Mouse (Mus musculus): Measurements from ENCODE around the gene Pfkfb4. TPM values are rescaled to one million over a fixed set of nuclear protein-coding genes. Genes with fewer than 3 reads are reported as not detected.

Pfkfb4 gene
- polyA plus RNA-seq, 1 experiment = 4.4 TPM

- Histone ChIP-seq H3K79me2 (ENCODE audit: control insufficient read depth, insufficient read depth) (no peaks in the 10 kb centered on the region), H3K4me2 (ENCODE audit: low read depth) (no peak overlapping the region), H3K27me3 (ENCODE audit: control insufficient read depth, insufficient read depth, insufficient read length) (no peaks in the 10 kb centered on the region), H3ac (ENCODE audit: control insufficient read depth, insufficient read length) (no peak overlapping the region), H3K36me3 (ENCODE audit: control insufficient read depth, insufficient read depth) (no peaks in the 10 kb centered on the region), H3K4me3 (no peak overlapping the region)
- no peak for TF ChIP-seq TCF3 (IDR thresholded peaks at IDR 0.05; ENCODE audit: insufficient read length, low read depth)
These were observed 59.5 kb downstream of the Pfkfb4 start for GRCm38 (mm10) chr9:109051011-109051501.

DNA sequence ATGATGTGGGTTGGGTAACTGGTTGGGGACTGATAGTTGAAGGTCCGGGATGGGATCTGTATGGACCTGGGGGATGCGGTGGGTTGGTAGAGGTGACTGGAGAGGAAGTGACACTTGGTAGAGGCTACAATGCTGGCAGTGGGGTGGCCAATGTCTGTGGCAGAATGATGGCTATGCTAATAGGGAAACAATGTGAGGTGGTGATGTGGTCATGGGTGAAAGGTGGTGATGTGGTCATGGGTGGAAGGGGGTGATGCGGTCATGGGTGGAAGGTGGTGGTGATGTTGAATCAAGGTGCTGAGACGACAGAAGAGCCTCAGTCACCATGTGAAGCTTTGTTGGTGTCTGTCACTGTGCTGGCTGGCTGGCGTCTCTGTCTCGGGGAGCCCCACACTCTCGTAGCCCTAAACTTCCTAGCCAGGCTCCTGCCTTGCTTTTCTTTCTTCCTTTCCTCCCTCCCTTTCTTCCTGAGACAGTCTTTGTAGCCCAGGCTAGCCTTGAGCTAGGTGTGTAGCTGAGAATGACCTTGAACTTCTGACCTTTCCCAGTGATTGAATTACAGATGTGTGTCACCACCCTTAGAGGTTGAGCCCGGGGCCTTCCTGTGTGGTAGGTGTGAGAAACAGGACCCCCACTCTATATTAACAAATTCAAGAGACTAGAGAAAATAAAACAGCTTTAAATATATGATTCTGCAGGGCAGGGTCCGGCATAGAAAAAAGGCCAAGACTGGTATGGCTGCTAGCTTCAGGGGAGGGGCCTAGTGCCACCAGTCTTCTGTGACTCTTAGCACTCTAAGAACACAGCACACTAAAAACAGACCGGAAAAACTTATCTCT lies 60.3 kb downstream of the Pfkfb4 start:
- Histone ChIP-seq H3ac (ENCODE audit: control insufficient read depth, insufficient read length) (no peak overlapping the region), H3K27me3 (ENCODE audit: control insufficient read depth, insufficient read depth, insufficient read length) (no peaks in the 10 kb centered on the region), H3K79me2 (ENCODE audit: control insufficient read depth, insufficient read depth) (no peaks in the 10 kb centered on the region), H3K36me3 (ENCODE audit: control insufficient read depth, insufficient read depth) (no peaks in the 10 kb centered on the region), H3K4me2 (ENCODE audit: low read depth) (no peak overlapping the region), H3K4me3 (no peak overlapping the region)
- TF ChIP-seq MAX (IDR thresholded peaks at IDR 0.05; ENCODE audit: low read depth) (no peak), POLR2A (IDR thresholded peaks at IDR 0.05; ENCODE audit: insufficient read length, low read depth) (no peak), SRF (IDR thresholded peaks at IDR 0.05; ENCODE audit: control insufficient read depth, insufficient read length, low read depth) (no peak), REST (IDR thresholded peaks at IDR 0.05; ENCODE audit: insufficient read depth, insufficient read length) (no peak), MYOD1 (IDR thresholded peaks at IDR 0.05; ENCODE audit: control insufficient read depth in 1 of 3, insufficient read length in 2 of 3, low read depth in 2 of 3) (no peak), MYOG (IDR thresholded peaks at IDR 0.05; ENCODE audit: control insufficient read depth in 1 of 3, insufficient read depth in 1 of 3, insufficient read length in 2 of 3, low read depth in 2 of 3) (no peak), TCF12 (IDR thresholded peaks at IDR 0.05; ENCODE audit: insufficient read depth, poor library complexity, severe bottlenecking) (no peak), POLR2AphosphoS2 (IDR thresholded peaks at IDR 0.05; ENCODE audit: insufficient read length, low read depth) (no peak), E2F4 (IDR thresholded peaks at IDR 0.05; ENCODE audit: insufficient read depth) (no peak)

- Histone ChIP-seq H3K27me3 (ENCODE audit: control insufficient read depth, insufficient read depth, insufficient read length) (no peaks in the 10 kb centered on the region), H3K36me3 (ENCODE audit: control insufficient read depth, insufficient read depth) (no peaks in the 10 kb centered on the region), H3K4me3 (no peak overlapping the region), H3ac (ENCODE audit: control insufficient read depth, insufficient read length) (no peak overlapping the region), H3K79me2 (ENCODE audit: control insufficient read depth, insufficient read depth) (no peaks in the 10 kb centered on the region), H3K4me2 (ENCODE audit: low read depth) (no peak overlapping the region)
- TF ChIP-seq REST (IDR thresholded peaks at IDR 0.05; ENCODE audit: insufficient read depth, insufficient read length) = no peak
- TF ChIP-seq POLR2A (IDR thresholded peaks at IDR 0.05; ENCODE audit: insufficient read length, low read depth) = no peak
- TF ChIP-seq CEBPB (IDR thresholded peaks at IDR 0.05; ENCODE audit: insufficient read depth, poor library complexity, severe bottlenecking) = no peak
- no peak for TF ChIP-seq MYOD1 (IDR thresholded peaks at IDR 0.05; ENCODE audit: control insufficient read depth in 1 of 3, insufficient read length in 2 of 3, low read depth in 2 of 3)
- no peak for TF ChIP-seq POLR2AphosphoS2 (IDR thresholded peaks at IDR 0.05; ENCODE audit: insufficient read length, low read depth)
- TF ChIP-seq USF1 (IDR thresholded peaks at IDR 0.05; ENCODE audit: low read depth) = no peak
- no peak for TF ChIP-seq SRF (IDR thresholded peaks at IDR 0.05; ENCODE audit: control insufficient read depth, insufficient read length, low read depth)
- no peak for TF ChIP-seq TCF3 (IDR thresholded peaks at IDR 0.05; ENCODE audit: insufficient read length, low read depth)
- TF ChIP-seq MYOG (IDR thresholded peaks at IDR 0.05; ENCODE audit: control insufficient read depth in 1 of 3, insufficient read depth in 1 of 3, insufficient read length in 2 of 3, low read depth in 2 of 3) = no peak
- no peak for TF ChIP-seq TCF12 (IDR thresholded peaks at IDR 0.05; ENCODE audit: insufficient read depth, poor library complexity, severe bottlenecking)
- TF ChIP-seq MAX (IDR thresholded peaks at IDR 0.05; ENCODE audit: low read depth) = no peak
- TF ChIP-seq E2F4 (IDR thresholded peaks at IDR 0.05; ENCODE audit: insufficient read depth) = no peak
These were observed 61.1 kb downstream of the Pfkfb4 start for GRCm38 (mm10) chr9:109052490-109053260.

DNA sequence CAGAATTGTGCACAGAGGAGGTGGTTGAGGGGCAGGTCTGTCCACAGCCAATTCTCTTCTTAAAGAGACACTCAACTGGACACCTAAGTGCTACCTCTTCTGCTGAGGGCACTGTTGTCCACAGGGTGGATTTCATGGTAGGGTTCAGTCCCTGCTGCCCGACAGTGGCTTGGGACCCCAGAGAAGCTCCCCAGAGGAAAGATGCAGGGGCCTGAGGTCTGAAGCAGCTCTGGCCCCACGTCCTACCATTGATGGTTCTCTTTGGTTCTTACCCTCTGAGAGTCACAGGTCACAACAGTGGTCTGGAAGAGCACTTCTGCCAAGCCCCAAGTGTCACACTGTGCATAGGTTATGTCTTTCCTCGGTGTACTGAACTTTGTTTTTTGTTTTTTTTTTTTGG lies 61.8 kb downstream of the Pfkfb4 start:
- H3K4me2 ChIP-seq (ENCODE audit: low read depth) = no peak overlapping the region
- no peaks in the 10 kb centered on the region for H3K27me3 ChIP-seq (ENCODE audit: control insufficient read depth, insufficient read depth, insufficient read length)
- no peak overlapping the region for H3K4me3 ChIP-seq
- no peaks in the 10 kb centered on the region for H3K36me3 ChIP-seq (ENCODE audit: control insufficient read depth, insufficient read depth)
- H3ac ChIP-seq (ENCODE audit: control insufficient read depth, insufficient read length) = no peak overlapping the region
- H3K79me2 ChIP-seq (ENCODE audit: control insufficient read depth, insufficient read depth) = no peaks in the 10 kb centered on the region
- TF ChIP-seq POLR2A (IDR thresholded peaks at IDR 0.05; ENCODE audit: insufficient read length, low read depth) (no peak), TCF3 (IDR thresholded peaks at IDR 0.05; ENCODE audit: insufficient read length, low read depth) (no peak), TCF12 (IDR thresholded peaks at IDR 0.05; ENCODE audit: insufficient read depth, poor library complexity, severe bottlenecking) (no peak), POLR2AphosphoS2 (IDR thresholded peaks at IDR 0.05; ENCODE audit: insufficient read length, low read depth) (no peak), MYOG (IDR thresholded peaks at IDR 0.05; ENCODE audit: control insufficient read depth in 1 of 3, insufficient read depth in 1 of 3, insufficient read length in 2 of 3, low read depth in 2 of 3) (no peak), USF1 (IDR thresholded peaks at IDR 0.05; ENCODE audit: low read depth) (no peak), E2F4 (IDR thresholded peaks at IDR 0.05; ENCODE audit: insufficient read depth) (no peak), SRF (IDR thresholded peaks at IDR 0.05; ENCODE audit: control insufficient read depth, insufficient read length, low read depth) (no peak), MAX (IDR thresholded peaks at IDR 0.05; ENCODE audit: low read depth) (no peak), REST (IDR thresholded peaks at IDR 0.05; ENCODE audit: insufficient read depth, insufficient read length) (no peak), MYOD1 (IDR thresholded peaks at IDR 0.05; ENCODE audit: control insufficient read depth in 1 of 3, insufficient read length in 2 of 3, low read depth in 2 of 3) (no peak)
